Mouse (Mus musculus): Measurements from ENCODE around the gene Fmod. TPM values are rescaled to one million over a fixed set of nuclear protein-coding genes. Genes with fewer than 3 reads are reported as not detected.

The Fmod gene
- polyA plus RNA-seq, 1 experiment from 2014 or later: 23.6 TPM

- H3K4me3 ChIP-seq (ENCODE audit: low read length): peak overlapping the region; percentile 51
- no peaks in the 10 kb centered on the region for H3K36me3 ChIP-seq (ENCODE audit: control insufficient read depth, insufficient read depth)
- peak overlapping the region; percentile 99 for H3K27ac ChIP-seq (ENCODE audit: low read length)
- H3K9me3 ChIP-seq (replicated peaks; ENCODE audit: control insufficient read depth, low read length): no peaks in the 10 kb centered on the region
- H3K9ac ChIP-seq (ENCODE audit: low read length): peak overlapping the region; percentile 85
- H3K27me3 ChIP-seq (ENCODE audit: control insufficient read depth, insufficient read depth, low read length): no peaks in the 10 kb centered on the region
- H3K4me2 ChIP-seq (ENCODE audit: low read depth, low read length): peak overlapping the region; percentile 88
- peak; percentile 92 for ATAC-seq (replicated peaks; ENCODE audit: extremely low read depth, insufficient read depth, low FRiP score)
- WGBS: 2% methylated on average over 31 of the region's 31 CpGs
- H3K4me1 ChIP-seq (ENCODE audit: control insufficient read depth, insufficient read depth, low read length): peaks cover 53% of the 10 kb centered on the region
Measured at GRCm38 (mm10) chr1:134060849-134061569, 24.0 kb downstream of the Fmod start.

DNA sequence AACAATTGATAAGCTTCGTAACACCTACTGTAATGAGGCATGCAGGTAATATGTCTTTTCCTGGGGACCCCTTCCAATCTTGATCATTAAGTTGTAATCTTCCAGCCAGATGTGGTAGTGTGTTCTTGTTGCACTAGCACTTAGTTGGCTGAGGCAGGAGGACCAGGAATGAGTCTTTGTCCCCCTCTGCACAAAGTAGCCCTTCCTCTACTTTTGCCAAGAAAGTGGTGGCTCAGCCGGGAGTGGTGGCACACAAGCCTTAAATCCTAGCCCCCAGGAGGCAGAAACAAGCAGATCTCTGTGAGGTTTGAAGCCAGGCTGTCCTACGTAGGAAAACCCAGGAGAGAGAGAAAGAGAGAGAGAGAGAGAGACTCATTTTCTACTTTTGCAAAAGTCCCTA, 24.9 kb downstream of the Fmod start:
- Histone ChIP-seq H3K36me3 (ENCODE audit: control insufficient read depth, insufficient read depth) (no peaks in the 10 kb centered on the region), H3K4me1 (ENCODE audit: control insufficient read depth, insufficient read depth, low read length) (peaks cover 60% of the 10 kb centered on the region), H3K9me3 (replicated peaks; ENCODE audit: control insufficient read depth, low read length) (no peaks in the 10 kb centered on the region), H3K4me3 (ENCODE audit: low read length) (no peak overlapping the region), H3K27ac (ENCODE audit: low read length) (peak overlapping the region; percentile 99), H3K4me2 (ENCODE audit: low read depth, low read length) (peak overlapping the region; percentile 88; the same call in 1 of the 2 replicates), H3K27me3 (ENCODE audit: control insufficient read depth, insufficient read depth, low read length) (no peaks in the 10 kb centered on the region), H3K9ac (ENCODE audit: low read length) (no peak overlapping the region; the same call in 1 of the 2 replicates)
- 69% methylated on average over 3 of the region's 3 CpGs for WGBS
- no peak for ATAC-seq (replicated peaks; ENCODE audit: extremely low read depth, insufficient read depth, low FRiP score)

- H3K36me3 ChIP-seq (ENCODE audit: control insufficient read depth, insufficient read depth): no peaks in the 10 kb centered on the region
- ATAC-seq (replicated peaks; ENCODE audit: extremely low read depth, insufficient read depth, low FRiP score): no peak
- no peaks in the 10 kb centered on the region for H3K9me3 ChIP-seq (replicated peaks; ENCODE audit: control insufficient read depth, low read length)
- H3K4me2 ChIP-seq (ENCODE audit: low read depth, low read length): peak overlapping the region; percentile 61
- H3K4me3 ChIP-seq (ENCODE audit: low read length): peak overlapping the region; percentile 35
- H3K27me3 ChIP-seq (ENCODE audit: control insufficient read depth, insufficient read depth, low read length): no peaks in the 10 kb centered on the region
- H3K4me1 ChIP-seq (ENCODE audit: control insufficient read depth, insufficient read depth, low read length): peaks cover 63% of the 10 kb centered on the region
- H3K27ac ChIP-seq (ENCODE audit: low read length): peak overlapping the region; percentile 99
- H3K9ac ChIP-seq (ENCODE audit: low read length): peak overlapping the region; percentile 79
- WGBS: 16% methylated on average over 11 of the region's 11 CpGs
Measured at GRCm38 (mm10) chr1:134062411-134063085, 25.5 kb downstream of the Fmod start.

DNA sequence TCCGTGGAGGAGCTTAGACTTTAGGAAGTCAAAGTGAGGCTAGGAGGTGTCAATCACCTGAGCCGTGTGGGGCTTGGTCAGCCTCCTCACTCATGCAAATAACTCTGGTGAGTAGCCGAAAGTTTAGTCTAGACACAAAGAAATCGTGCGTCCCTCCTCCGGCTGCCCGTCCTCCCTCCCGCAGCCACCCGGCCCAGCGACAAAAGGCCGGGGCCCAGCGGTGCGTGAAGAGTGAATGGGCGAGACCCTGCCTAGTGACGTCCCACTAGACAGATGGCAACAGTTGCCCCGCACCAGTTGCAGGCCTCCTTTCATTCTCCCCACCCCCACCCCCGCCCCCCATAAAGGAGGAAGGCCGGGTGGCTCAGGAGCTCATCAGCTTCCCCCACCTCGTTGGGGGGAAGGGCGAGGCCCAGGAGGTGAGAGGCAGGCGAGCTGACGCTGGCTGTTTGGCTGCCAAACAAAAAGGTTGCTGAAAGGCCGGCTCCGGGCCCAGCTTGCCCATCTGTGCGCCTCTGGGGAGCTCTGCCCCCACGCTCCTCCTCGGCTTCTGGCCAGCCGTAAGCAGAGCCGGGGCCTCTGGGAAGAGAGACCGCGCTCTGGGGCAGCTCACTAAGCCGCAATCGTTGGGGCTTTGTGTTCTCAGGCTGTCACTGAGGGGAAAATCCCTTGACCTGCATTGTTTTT, 26.2 kb downstream of the Fmod start:
- Histone ChIP-seq H3K4me3 (ENCODE audit: low read length) (peak overlapping the region; percentile 35), H3K9ac (ENCODE audit: low read length) (peak overlapping the region; percentile 79), H3K27me3 (ENCODE audit: control insufficient read depth, insufficient read depth, low read length) (no peaks in the 10 kb centered on the region), H3K4me2 (ENCODE audit: low read depth, low read length) (peak overlapping the region; percentile 61), H3K36me3 (ENCODE audit: control insufficient read depth, insufficient read depth) (no peaks in the 10 kb centered on the region), H3K4me1 (ENCODE audit: control insufficient read depth, insufficient read depth, low read length) (peaks cover 63% of the 10 kb centered on the region), H3K9me3 (replicated peaks; ENCODE audit: control insufficient read depth, low read length) (no peaks in the 10 kb centered on the region), H3K27ac (ENCODE audit: low read length) (peak overlapping the region; percentile 99)
- peak; percentile 7; the same call in 1 of the 2 replicates for ATAC-seq (replicated peaks; ENCODE audit: extremely low read depth, insufficient read depth, low FRiP score)
- WGBS: 3% methylated on average over 33 of the region's 33 CpGs

GRCm38 (mm10) chr1:134063773-134064125, 26.7 kb downstream of the Fmod start:
- no peaks in the 10 kb centered on the region for H3K9me3 ChIP-seq (replicated peaks; ENCODE audit: control insufficient read depth, low read length)
- H3K4me2 ChIP-seq (ENCODE audit: low read depth, low read length): peak overlapping the region; percentile 61
- H3K9ac ChIP-seq (ENCODE audit: low read length): peak overlapping the region; percentile 79
- H3K4me1 ChIP-seq (ENCODE audit: control insufficient read depth, insufficient read depth, low read length): peaks cover 63% of the 10 kb centered on the region
- WGBS: 24% methylated on average over 9 of the region's 9 CpGs
- peak overlapping the region; percentile 35; the same call in 1 of the 2 replicates for H3K4me3 ChIP-seq (ENCODE audit: low read length)
- H3K27ac ChIP-seq (ENCODE audit: low read length): peak overlapping the region; percentile 99
- no peak for ATAC-seq (replicated peaks; ENCODE audit: extremely low read depth, insufficient read depth, low FRiP score)
- no peaks in the 10 kb centered on the region for H3K27me3 ChIP-seq (ENCODE audit: control insufficient read depth, insufficient read depth, low read length)
- H3K36me3 ChIP-seq (ENCODE audit: control insufficient read depth, insufficient read depth): no peaks in the 10 kb centered on the region

DNA sequence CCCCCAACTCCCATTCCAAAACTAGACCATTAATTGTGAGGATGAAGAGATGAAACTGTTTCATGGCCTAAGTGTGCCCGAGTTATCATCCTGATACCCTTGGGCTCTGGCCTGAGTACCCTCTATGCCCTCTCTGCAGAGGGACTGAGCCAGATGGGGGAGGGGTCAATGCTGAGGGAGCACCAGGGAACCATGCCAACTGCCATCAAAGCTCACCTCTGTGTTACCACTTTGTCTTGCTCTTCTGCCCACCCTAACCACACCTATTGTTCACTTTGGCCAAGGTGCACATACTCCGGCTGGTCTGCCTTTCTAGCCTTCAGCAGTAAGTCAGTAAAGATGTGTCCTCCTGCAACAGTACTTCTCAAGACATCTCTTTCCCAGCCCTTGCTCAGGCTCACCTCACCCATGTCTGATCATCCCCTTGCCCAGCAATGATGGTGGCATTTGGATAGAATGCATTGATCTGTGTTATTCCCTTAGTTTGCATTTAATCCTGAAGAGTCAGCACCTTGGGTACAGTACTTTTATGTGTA, 27.3 kb downstream of the Fmod start:
- peak overlapping the region; percentile 79; the same call in 1 of the 2 replicates for H3K9ac ChIP-seq (ENCODE audit: low read length)
- peaks cover 63% of the 10 kb centered on the region for H3K4me1 ChIP-seq (ENCODE audit: control insufficient read depth, insufficient read depth, low read length)
- no peaks in the 10 kb centered on the region for H3K36me3 ChIP-seq (ENCODE audit: control insufficient read depth, insufficient read depth)
- H3K9me3 ChIP-seq (replicated peaks; ENCODE audit: control insufficient read depth, low read length): no peaks in the 10 kb centered on the region
- WGBS: 82% methylated on average over 2 of the region's 2 CpGs
- no peaks in the 10 kb centered on the region for H3K27me3 ChIP-seq (ENCODE audit: control insufficient read depth, insufficient read depth, low read length)
- ATAC-seq (replicated peaks; ENCODE audit: extremely low read depth, insufficient read depth, low FRiP score): no peak
- no peak overlapping the region for H3K4me3 ChIP-seq (ENCODE audit: low read length)
- H3K27ac ChIP-seq (ENCODE audit: low read length): peak overlapping the region; percentile 99
- no peak overlapping the region; the same call in 1 of the 2 replicates for H3K4me2 ChIP-seq (ENCODE audit: low read depth, low read length)

DNA sequence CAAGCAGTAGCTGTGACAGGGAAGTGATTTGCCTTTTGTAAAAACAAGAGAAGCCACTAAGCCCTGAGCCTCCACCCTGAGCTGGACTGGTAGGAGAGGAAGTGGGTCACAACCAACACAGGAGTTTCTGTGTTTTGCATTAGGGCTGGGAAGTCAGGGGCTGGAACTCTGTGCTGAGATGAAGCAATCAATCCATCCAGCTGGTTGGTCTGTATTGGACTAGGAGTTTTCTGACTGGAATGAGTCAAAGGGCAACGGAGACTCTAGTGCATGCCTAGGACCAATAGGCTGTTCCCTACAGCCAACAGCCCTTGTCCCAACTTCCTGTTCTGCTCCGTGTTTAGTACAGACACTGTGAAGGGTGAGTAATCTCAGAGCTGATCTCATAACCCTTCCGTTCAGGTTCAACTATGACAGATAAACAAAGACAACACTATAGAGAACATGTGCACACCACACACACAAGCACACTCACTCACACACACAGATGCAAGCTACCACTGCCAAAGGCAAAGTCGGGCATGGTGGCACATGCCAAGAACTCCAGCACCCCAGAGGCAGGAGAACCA, 28.3 kb downstream of the Fmod start:
- peaks cover 58% of the 10 kb centered on the region for H3K4me1 ChIP-seq (ENCODE audit: control insufficient read depth, insufficient read depth, low read length)

DNA sequence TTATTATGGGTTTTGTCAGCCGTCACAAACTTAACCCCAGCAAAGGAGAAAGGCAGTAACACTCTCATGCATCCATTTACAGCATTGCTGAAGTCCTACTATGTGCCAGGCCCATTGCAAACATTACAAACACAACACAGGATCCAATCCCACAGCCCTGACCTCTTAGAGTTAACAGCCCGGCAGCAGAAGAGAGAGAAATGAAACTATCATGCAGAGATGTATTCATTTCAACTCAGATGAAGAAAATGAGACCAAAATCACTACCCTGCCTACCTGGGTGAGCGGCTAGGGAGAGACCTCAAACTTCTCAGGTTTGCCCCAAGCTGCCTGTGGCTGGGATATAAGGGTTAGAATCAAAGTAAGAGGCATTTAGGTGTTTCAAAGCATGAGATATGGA, 29.5 kb downstream of the Fmod start:
- no peak for ATAC-seq (replicated peaks; ENCODE audit: extremely low read depth, insufficient read depth, low FRiP score)
- no peak overlapping the region for H3K4me3 ChIP-seq (ENCODE audit: low read length)
- peak overlapping the region; percentile 26 for H3K27ac ChIP-seq (ENCODE audit: low read length)
- no peaks in the 10 kb centered on the region for H3K9me3 ChIP-seq (replicated peaks; ENCODE audit: control insufficient read depth, low read length)
- no peaks in the 10 kb centered on the region for H3K27me3 ChIP-seq (ENCODE audit: control insufficient read depth, insufficient read depth, low read length)
- whole genome bisulfite sequencing: 56% methylated on average over 3 of the region's 3 CpGs
- no peak overlapping the region for H3K4me2 ChIP-seq (ENCODE audit: low read depth, low read length)
- no peaks in the 10 kb centered on the region for H3K36me3 ChIP-seq (ENCODE audit: control insufficient read depth, insufficient read depth)
- H3K9ac ChIP-seq (ENCODE audit: low read length): no peak overlapping the region
- peaks cover 55% of the 10 kb centered on the region for H3K4me1 ChIP-seq (ENCODE audit: control insufficient read depth, insufficient read depth, low read length)

More for the DNA sequence above, 28.3 kb downstream of the Fmod start:
- H3K9ac ChIP-seq (ENCODE audit: low read length): no peak overlapping the region
- H3K9me3 ChIP-seq (replicated peaks; ENCODE audit: control insufficient read depth, low read length): no peaks in the 10 kb centered on the region
- no peaks in the 10 kb centered on the region for H3K36me3 ChIP-seq (ENCODE audit: control insufficient read depth, insufficient read depth)
- H3K4me3 ChIP-seq (ENCODE audit: low read length): no peak overlapping the region
- ATAC-seq (replicated peaks; ENCODE audit: extremely low read depth, insufficient read depth, low FRiP score): no peak
- peak overlapping the region; percentile 99 for H3K27ac ChIP-seq (ENCODE audit: low read length)
- H3K27me3 ChIP-seq (ENCODE audit: control insufficient read depth, insufficient read depth, low read length): no peaks in the 10 kb centered on the region
- no peak overlapping the region for H3K4me2 ChIP-seq (ENCODE audit: low read depth, low read length)
- WGBS: 58% methylated on average over 4 of the region's 4 CpGs
